Mouse (Mus musculus) heart, postnatal 0 days (tissue): ENCODE results near the gene Olfr1443. TPM values are rescaled to one million over a fixed set of nuclear protein-coding genes. Genes with fewer than 3 reads are reported as not detected.

Experiments used
- ATAC-seq: fragments of 200-750 bp; cut with Nextera tagmentation; 2 replicates; pipeline ENCODE4 v1.8.0; 2017; ENCODE audit warnings: low read depth, moderate number of reproducible peaks, moderate library complexity; ENCODE audit not compliant: insufficient read depth
- DNase-seq: peaks from one replicate; pipeline ENCODE4 v3.0.0-alpha.2; 2016; ENCODE audit warnings: low spot score
- H3K27ac ChIP-seq: fragments of 300-500 bp; sonication (generic); 2 replicates; pipeline ENCODE4 v1.5.1; 2014; ENCODE audit warnings: low read depth, mild to moderate bottlenecking
- H3K27me3 ChIP-seq: fragments of 300-500 bp; sonication (generic); 2 replicates; pipeline ENCODE4 v1.6.1; 2014; ENCODE audit warnings: low read length, mixed read lengths; ENCODE audit not compliant: control insufficient read depth, insufficient read depth
- H3K36me3 ChIP-seq: fragments of 300-500 bp; sonication (generic); replicated peaks from 2 replicates; pipeline ENCODE4 v1.6.1; 2014; ENCODE audit warnings: low read length, mixed read lengths; ENCODE audit not compliant: control insufficient read depth, insufficient read depth
- H3K4me1 ChIP-seq: fragments of 300-500 bp; sonication (generic); 2 replicates; pipeline ENCODE4 v1.6.1; 2014; ENCODE audit warnings: antibody characterized with exemption; ENCODE audit not compliant: control insufficient read depth, insufficient read depth
- H3K4me2 ChIP-seq: fragments of 300-500 bp; sonication (generic); 2 replicates; pipeline ENCODE4 v1.6.1; 2014; ENCODE audit warnings: low read depth, mild to moderate bottlenecking, low read length, moderate library complexity
- H3K4me3 ChIP-seq: fragments of 300-500 bp; sonication (generic); 2 replicates; pipeline ENCODE4 v1.5.1; 2014; ENCODE audit warnings: low read depth, low read length
- H3K9ac ChIP-seq: fragments of 300-500 bp; sonication (generic); replicated peaks from 2 replicates; pipeline ENCODE4 v1.6.1; 2014; ENCODE audit warnings: low read depth, low read length, mixed read lengths
- H3K9me3 ChIP-seq: fragments of 300-500 bp; sonication (generic); replicated peaks from 2 replicates; pipeline ENCODE4 v1.6.1; 2016; ENCODE audit warnings: low read length; ENCODE audit not compliant: control insufficient read depth
- CTCF ChIP-seq: IDR thresholded peaks from 2 replicates; pipeline ENCODE4 v1.5.1; 2016; ENCODE audit warnings: antibody characterized with exemption, control low read depth, low read depth
- EP300 ChIP-seq: IDR thresholded peaks from 2 replicates; pipeline ENCODE4 v1.6.1; 2016; ENCODE audit warnings: antibody characterized with exemption, low read depth
- WGBS: fragments of 180-500 bp; shearing (Covaris S2); extraction: QIAGEN DNeasy Blood & Tissue Kit; methylation state at CpG from one replicate; pipeline ENCODE4 v1.1.7; 2014; 5-methylcytosine and 5-hydroxymethylcytosine counted together
- polyA plus RNA-seq: library from polyadenylated mRNA; unstranded; fragments of >200 nt; fragmentation: Nextera tagmentation; extraction: Ambion mirVana; gene quantifications from 2 replicates; pipeline ENCODE4 v1.2.1, GENCODE M21; 2015
- total RNA-seq: library from RNA; depleted of rRNA; stranded (reverse); fragments of >200 nt; gene quantifications from 2 replicates; pipeline ENCODE4 v1.2.3, GENCODE M21; 2014; ENCODE audit warnings: low replicate concordance; rRNA removed

The Olfr1443 gene
- total RNA-seq (not detected in 2 replicates), polyA plus RNA-seq (not detected in 2 replicates)

DNA sequence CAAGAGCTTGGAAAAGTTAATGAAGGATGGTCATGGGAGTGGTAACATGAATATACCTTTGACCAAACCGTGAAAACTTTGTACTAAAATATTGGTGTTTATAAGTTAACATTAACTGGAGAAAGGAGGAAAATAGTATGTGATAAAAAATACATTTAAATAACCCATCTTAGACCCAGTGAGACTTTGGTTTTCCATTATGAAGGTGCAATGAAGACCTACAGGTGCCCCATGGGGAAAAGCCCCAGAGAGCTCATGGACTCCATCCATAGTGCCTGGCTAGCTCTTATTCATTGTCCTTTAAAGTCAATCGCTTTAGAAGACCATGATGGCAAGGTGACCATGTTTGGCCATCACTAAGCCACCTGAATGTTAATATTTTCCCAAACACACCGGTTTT lies at the start of gene Olfr1443:
TSS of gene Olfr1443 (plus strand) at position 301 of the 400 bp plus-strand sequence.
- Histone ChIP-seq H3K27me3 (no peaks in the 10 kb centered on the region), H3K4me3 (no peak within 1 kb of the TSS), H3K9ac (no peak within 1 kb of the TSS), H3K9me3 (no peaks in the 10 kb centered on the region), H3K27ac (no peak within 1 kb of the TSS), H3K36me3 (no peaks in the 10 kb centered on the region), H3K4me1 (no peaks in the 10 kb centered on the region), H3K4me2 (no peak within 1 kb of the TSS)
- ATAC-seq (no peak), DNase-seq (no peak)
- 52% methylated on average over 3 of the region's 3 CpGs for WGBS
- TF ChIP-seq EP300 (no peak), CTCF (no peak)

GRCm38 (mm10) chr19:12633176-12633575 lies 44.7 kb upstream of the Olfr1443 start, which contains the start of gene Glyat:
Gene Glyat, plus strand, starts transcription at chr19:12633308.
- Histone ChIP-seq H3K27me3 (no peaks in the 10 kb centered on the region), H3K4me2 (no peak within 1 kb of the TSS), H3K9me3 (no peaks in the 10 kb centered on the region), H3K27ac (no peak within 1 kb of the TSS), H3K4me3 (no peak within 1 kb of the TSS), H3K9ac (no peak within 1 kb of the TSS), H3K36me3 (no peaks in the 10 kb centered on the region), H3K4me1 (no peaks in the 10 kb centered on the region)
- DNase-seq (no peak), ATAC-seq (no peak)
- WGBS: 57% methylated on average over 4 of the region's 4 CpGs
- TF ChIP-seq CTCF (no peak), EP300 (no peak)

DNA sequence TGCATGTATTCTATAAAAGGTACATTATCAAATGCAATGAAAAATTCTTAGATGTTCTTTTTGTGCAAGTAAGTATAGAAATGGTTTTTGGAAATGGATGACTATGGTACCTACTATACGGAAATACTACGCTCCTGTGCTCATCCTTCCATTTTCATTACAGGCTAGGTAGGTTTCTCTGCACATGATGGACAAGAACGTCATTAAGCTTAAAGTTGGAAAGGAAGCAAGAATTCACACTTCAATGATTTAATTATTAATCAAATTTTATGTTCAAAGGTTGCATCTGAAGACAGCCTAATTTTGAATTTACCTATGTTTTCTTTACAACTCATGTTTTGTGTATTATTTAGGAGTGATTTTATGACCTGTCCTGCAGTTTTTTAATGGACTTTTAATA lies 43.7 kb upstream of the Olfr1443 start:
- Histone ChIP-seq H3K27ac (no peak overlapping the region), H3K9me3 (no peaks in the 10 kb centered on the region), H3K36me3 (no peaks in the 10 kb centered on the region), H3K9ac (no peak overlapping the region), H3K27me3 (no peaks in the 10 kb centered on the region), H3K4me2 (no peak overlapping the region), H3K4me3 (no peak overlapping the region), H3K4me1 (no peaks in the 10 kb centered on the region)
- TF ChIP-seq CTCF (no peak), EP300 (no peak)
- ATAC-seq: no peak
- no peak for DNase-seq
- WGBS: 76% methylated on average over 3 of the region's 3 CpGs

- 71% methylated on average over 4 of the region's 4 CpGs for WGBS
- no peak overlapping the region for H3K4me2 ChIP-seq
- no peak overlapping the region for H3K9ac ChIP-seq
- H3K36me3 ChIP-seq: no peaks in the 10 kb centered on the region
- no peaks in the 10 kb centered on the region for H3K4me1 ChIP-seq
- DNase-seq: no peak
- H3K27me3 ChIP-seq: no peaks in the 10 kb centered on the region
- no peak overlapping the region for H3K27ac ChIP-seq
- no peak overlapping the region for H3K4me3 ChIP-seq
- TF ChIP-seq CTCF: no peak
- no peak for TF ChIP-seq EP300
- no peak for ATAC-seq
- H3K9me3 ChIP-seq: no peaks in the 10 kb centered on the region
Observed at GRCm38 (mm10) chr19:12634963-12635362, 42.9 kb upstream of the Olfr1443 start.

- 60% methylated on average over 3 of the region's 3 CpGs for WGBS
- DNase-seq: no peak
- H3K9ac ChIP-seq: no peak overlapping the region
- no peaks in the 10 kb centered on the region for H3K36me3 ChIP-seq
- no peaks in the 10 kb centered on the region for H3K9me3 ChIP-seq
- H3K4me1 ChIP-seq: no peaks in the 10 kb centered on the region
- no peaks in the 10 kb centered on the region for H3K27me3 ChIP-seq
- no peak overlapping the region for H3K4me3 ChIP-seq
- H3K4me2 ChIP-seq: no peak overlapping the region
- no peak overlapping the region for H3K27ac ChIP-seq
- TF ChIP-seq CTCF (no peak), EP300 (no peak)
- ATAC-seq: no peak
Observed at GRCm38 (mm10) chr19:12636863-12637262, 41.0 kb upstream of the Olfr1443 start.

- Histone ChIP-seq H3K9ac (no peak overlapping the region), H3K4me2 (no peak overlapping the region), H3K27me3 (no peaks in the 10 kb centered on the region), H3K36me3 (no peaks in the 10 kb centered on the region), H3K27ac (no peak overlapping the region), H3K4me1 (no peaks in the 10 kb centered on the region), H3K4me3 (no peak overlapping the region), H3K9me3 (no peaks in the 10 kb centered on the region)
- TF ChIP-seq EP300: no peak
- TF ChIP-seq CTCF: no peak
- ATAC-seq (no peak), DNase-seq (no peak)
- WGBS: 69% methylated on average over 1 of the region's 1 CpGs
Observed at GRCm38 (mm10) chr19:12638049-12638448, 39.9 kb upstream of the Olfr1443 start.
